Mouse (Mus musculus) monocyte, adult 5-6 weeks (primary cell): ENCODE results near the gene Cct8l1. TPM values are rescaled to one million over a fixed set of nuclear protein-coding genes. Genes with fewer than 3 reads are reported as not detected.

Experiments
- total RNA-seq: library from RNA; stranded (forward); fragments of 200-1000, 200-491, 200-594 nt; gene quantifications from 3 replicates; pipeline ENCODE4 v1.2.3, GENCODE M21; 2017

Cct8l1 gene
- total RNA-seq, 1 experiment from 2014 or later = not detected

Other genes starting within 250 kb of the Cct8l1 start
- 71.9 to 130 TPM (median 77.4 TPM) in 3 replicates for gene Kmt2c, start 17.3 kb upstream of the Cct8l1 start, total RNA-seq
- 9.1 to 17.6 TPM (median 11.4 TPM) in 3 replicates for gene Xrcc2, start 189.8 kb downstream of the Cct8l1 start, total RNA-seq
- gene Actr3b, start 243.9 kb downstream of the Cct8l1 start, total RNA-seq = not detected in 3 replicates